Mouse (Mus musculus) small intestine, adult 2 months (tissue): ENCODE measurements at regions not wholly inside any gene's neighbourhood (a gene's known extent, or its start where the extent isn't known, plus 50 kb on each side); places are given as distances from the start of the nearest gene placed in this dataset.

Experiments
- CTCF ChIP-seq: fragments of 200-500 bp; IDR thresholded peaks from 2 replicates; pipeline ENCODE4 v1.5.1; 2012; ENCODE audit warnings: low read depth, mild to moderate bottlenecking, control low read depth, inconsistent platforms, low read length, moderate library complexity, mixed read lengths; ENCODE audit not compliant: insufficient replicate concordance, insufficient read length; ENCODE audit errors: extremely low read depth
- POLR2A ChIP-seq: fragments of 200-500 bp; IDR thresholded peaks from 2 replicates; pipeline ENCODE4 v1.6.1; 2012; ENCODE audit warnings: low read depth, mild to moderate bottlenecking, control low read depth, inconsistent platforms, low read length, moderate library complexity

DNA sequence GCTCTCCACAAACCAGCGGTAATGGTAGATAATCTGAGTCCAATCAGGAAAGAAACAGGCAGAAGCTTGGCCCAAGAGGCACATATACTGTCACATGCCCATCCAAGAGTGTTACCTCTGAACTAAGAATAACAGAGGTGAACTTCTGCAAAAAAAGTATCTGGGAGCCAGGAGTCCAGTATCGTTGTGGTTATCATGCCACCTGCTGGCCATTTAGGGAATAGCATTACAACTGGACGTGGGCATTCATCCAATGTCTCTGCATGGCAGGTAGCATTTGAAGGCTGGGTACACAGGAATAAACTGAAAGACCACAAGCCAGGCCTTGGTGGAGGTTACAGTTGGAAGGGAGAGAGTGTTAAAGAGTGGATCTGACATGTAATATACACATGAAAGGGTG lies 70.9 kb upstream of the Thy1 start:
- TF ChIP-seq CTCF (no peak), POLR2A (no peak)
